Mouse (Mus musculus) forebrain, postnatal 0 days (tissue): ENCODE data around the gene Lysmd1. TPM values are rescaled to one million over a fixed set of nuclear protein-coding genes. Genes with fewer than 3 reads are reported as not detected.
A peak's percentile ranks its signal among the peaks of the same experiment; 100 is the strongest.
"Not testable (repeated sequence)": the region's sequence is repeated elsewhere in the genome, so short reads cannot be mapped to it uniquely, and the experiment has no call there.

Experiments
- ATAC-seq: fragments of 200-750 bp; cut with Nextera tagmentation; 2 replicates; pipeline ENCODE4 v1.8.0; 2017; ENCODE audit warnings: mild to moderate bottlenecking, moderate library complexity
- DNase-seq: peaks from one replicate; pipeline ENCODE4 v3.0.0-alpha.2; 2015
- H3K27ac ChIP-seq: fragments of 300-500 bp; sonication (generic); 2 replicates; pipeline ENCODE4 v1.5.1; 2014; ENCODE audit warnings: low read depth, mild to moderate bottlenecking, antibody characterized with exemption, low read length, moderate library complexity, mixed read lengths
- H3K27me3 ChIP-seq: fragments of 300-500 bp; sonication (generic); 2 replicates; pipeline ENCODE4 v1.6.1; 2014; ENCODE audit warnings: mild to moderate bottlenecking, low read length, mixed read lengths; ENCODE audit not compliant: insufficient read depth
- H3K36me3 ChIP-seq: fragments of 300-500 bp; sonication (generic); 2 replicates; pipeline ENCODE4 v1.6.1; 2014; ENCODE audit warnings: mild to moderate bottlenecking, moderate library complexity; ENCODE audit not compliant: insufficient read depth
- H3K4me1 ChIP-seq: fragments of 300-500 bp; sonication (generic); 2 replicates; pipeline ENCODE4 v1.6.1; 2014; ENCODE audit warnings: antibody characterized with exemption; ENCODE audit not compliant: insufficient read depth
- H3K4me2 ChIP-seq: fragments of 300-500 bp; sonication (generic); 2 replicates; pipeline ENCODE4 v1.6.1; 2014; ENCODE audit warnings: low read depth, mild to moderate bottlenecking, moderate library complexity
- H3K4me3 ChIP-seq: fragments of 300-500 bp; sonication (generic); 2 replicates; pipeline ENCODE4 v1.5.1; 2014; ENCODE audit warnings: low read depth, low read length, mixed read lengths
- H3K9ac ChIP-seq: fragments of 300-500 bp; sonication (generic); 2 replicates; pipeline ENCODE4 v1.6.1; 2014; ENCODE audit warnings: mild to moderate bottlenecking
- H3K9me3 ChIP-seq: fragments of 300-500 bp; sonication (generic); 2 replicates; pipeline ENCODE4 v1.6.1; 2016; ENCODE audit warnings: low read length
- CTCF ChIP-seq: sonication (generic); IDR thresholded peaks from 2 replicates; pipeline ENCODE4 v1.5.1; 2016; ENCODE audit warnings: antibody characterized with exemption, control low read depth, low read depth
- WGBS: fragments of 180-500 bp; shearing (Covaris S2); extraction: QIAGEN DNeasy Blood & Tissue Kit; methylation state at CpG from one replicate; pipeline ENCODE4 v1.1.7; 2014; 5-methylcytosine and 5-hydroxymethylcytosine counted together
- polyA plus RNA-seq: library from polyadenylated mRNA; unstranded; fragments of >200 nt; fragmentation: Nextera tagmentation; extraction: Ambion mirVana; gene quantifications from 2 replicates; pipeline ENCODE4 v1.2.1, GENCODE M21; 2015
- total RNA-seq: library from RNA; depleted of rRNA; stranded (reverse); fragments of >200 nt; gene quantifications from 2 replicates; pipeline ENCODE4 v1.2.3, GENCODE M21; 2014

Gene Lysmd1
- total and polyA plus RNA-seq, 2 experiments from 2014 or later: 39.2 to 45.8 TPM

- ATAC-seq (no peak), DNase-seq (no peak)
- TF ChIP-seq CTCF: no peak
- 52% methylated on average over 6 of the region's 6 CpGs for WGBS
- H3K9ac ChIP-seq: no peak overlapping the region
- H3K4me1 ChIP-seq: no peaks in the 10 kb centered on the region; the same call in 1 of the 2 replicates
- H3K27me3 ChIP-seq: no peaks in the 10 kb centered on the region
- H3K9me3 ChIP-seq: no peaks in the 10 kb centered on the region
- no peak overlapping the region for H3K4me3 ChIP-seq
- peaks cover 15% of the 10 kb centered on the region for H3K36me3 ChIP-seq
- no peak overlapping the region for H3K4me2 ChIP-seq
- no peak overlapping the region for H3K27ac ChIP-seq
Observed at GRCm38 (mm10) chr3:95129226-95129651, 4.6 kb upstream of the Lysmd1 start.

GRCm38 (mm10) chr3:95130081-95130480 lies 3.8 kb upstream of the Lysmd1 start:
- 91% methylated on average over 5 of the region's 5 CpGs for WGBS
- H3K9ac ChIP-seq: no peak overlapping the region
- no peak overlapping the region for H3K4me2 ChIP-seq
- no peak overlapping the region for H3K4me3 ChIP-seq
- no peak overlapping the region for H3K27ac ChIP-seq
- no peaks in the 10 kb centered on the region for H3K9me3 ChIP-seq
- no peak for ATAC-seq
- no peak for DNase-seq
- H3K36me3 ChIP-seq: peaks cover 15% of the 10 kb centered on the region
- H3K27me3 ChIP-seq: no peaks in the 10 kb centered on the region
- TF ChIP-seq CTCF: no peak
- peaks cover 2% of the 10 kb centered on the region for H3K4me1 ChIP-seq

- TF ChIP-seq CTCF: peak; percentile 34
- H3K4me2 ChIP-seq, H3K27ac ChIP-seq, H3K4me3 ChIP-seq, H3K9me3 ChIP-seq, H3K9ac ChIP-seq, H3K4me1 ChIP-seq, ATAC-seq, DNase-seq, H3K27me3 ChIP-seq: not testable (repeated sequence)
- WGBS: 86% methylated on average over 2 of the region's 2 CpGs
- H3K36me3 ChIP-seq: peaks cover 15% of the 10 kb centered on the region
Observed at GRCm38 (mm10) chr3:95132389-95132788, 1.5 kb upstream of the Lysmd1 start.

- Histone ChIP-seq H3K4me3 (peak overlapping the region; percentile 62), H3K36me3 (peaks cover 18% of the 10 kb centered on the region), H3K4me2 (peak overlapping the region; percentile 83), H3K9me3 (no peaks in the 10 kb centered on the region), H3K27me3 (no peaks in the 10 kb centered on the region), H3K4me1 (peaks cover 6% of the 10 kb centered on the region), H3K27ac (peak overlapping the region; percentile 55; the same call in 1 of the 2 replicates), H3K9ac (peak overlapping the region; percentile 60)
- no peak for DNase-seq
- WGBS: 60% methylated on average over 11 of the region's 11 CpGs
- no peak for ATAC-seq
- TF ChIP-seq CTCF: no peak
Observed at GRCm38 (mm10) chr3:95133176-95133575, 712 bp upstream of the Lysmd1 start.

GRCm38 (mm10) chr3:95134133-95134532 lies 245 bp downstream of the Lysmd1 start:
- peak; percentile 46 for ATAC-seq
- no CpG with 5 or more reads among the region's 12 CpGs for WGBS
- Histone ChIP-seq H3K36me3 (peaks cover 16% of the 10 kb centered on the region), H3K4me3 (peak overlapping the region; percentile 62)
- H3K27ac ChIP-seq, H3K4me1 ChIP-seq, H3K9me3 ChIP-seq, DNase-seq, H3K27me3 ChIP-seq, H3K4me2 ChIP-seq, H3K9ac ChIP-seq: not testable (repeated sequence)

GRCm38 (mm10) chr3:95135023-95135422 lies 1.1 kb downstream of the Lysmd1 start:
- H3K4me2 ChIP-seq: peak overlapping the region; percentile 52
- peak overlapping the region; percentile 31 for H3K4me3 ChIP-seq
- H3K27ac ChIP-seq: no peak overlapping the region
- H3K9ac ChIP-seq: peak overlapping the region; percentile 33
- TF ChIP-seq CTCF: no peak
- peaks cover 6% of the 10 kb centered on the region for H3K4me1 ChIP-seq
- 36% methylated on average over 6 of the region's 6 CpGs for WGBS
- peaks cover 15% of the 10 kb centered on the region for H3K36me3 ChIP-seq
- no peak for ATAC-seq
- no peaks in the 10 kb centered on the region for H3K27me3 ChIP-seq
- no peaks in the 10 kb centered on the region for H3K9me3 ChIP-seq
- DNase-seq: no peak

- no peaks in the 10 kb centered on the region for H3K9me3 ChIP-seq
- peaks cover 6% of the 10 kb centered on the region for H3K4me1 ChIP-seq
- DNase-seq (no peak), ATAC-seq (no peak)
- H3K36me3 ChIP-seq: peaks cover 17% of the 10 kb centered on the region
- H3K4me2 ChIP-seq: peak overlapping the region; percentile 52
- no peak overlapping the region for H3K27ac ChIP-seq
- 0 out of 2 replicates have a peak overlapping the region, but pooled peaks have one; percentile 31 for H3K4me3 ChIP-seq
- 88% methylated on average over 7 of the region's 7 CpGs for WGBS
- TF ChIP-seq CTCF: no peak
- H3K9ac ChIP-seq: no peak overlapping the region
- no peaks in the 10 kb centered on the region for H3K27me3 ChIP-seq
Observed at GRCm38 (mm10) chr3:95135433-95136052, 1.7 kb downstream of the Lysmd1 start.
